Comparison of ENCODE assay signal across 15 mouse cellular contexts in the genomic region with DNA sequence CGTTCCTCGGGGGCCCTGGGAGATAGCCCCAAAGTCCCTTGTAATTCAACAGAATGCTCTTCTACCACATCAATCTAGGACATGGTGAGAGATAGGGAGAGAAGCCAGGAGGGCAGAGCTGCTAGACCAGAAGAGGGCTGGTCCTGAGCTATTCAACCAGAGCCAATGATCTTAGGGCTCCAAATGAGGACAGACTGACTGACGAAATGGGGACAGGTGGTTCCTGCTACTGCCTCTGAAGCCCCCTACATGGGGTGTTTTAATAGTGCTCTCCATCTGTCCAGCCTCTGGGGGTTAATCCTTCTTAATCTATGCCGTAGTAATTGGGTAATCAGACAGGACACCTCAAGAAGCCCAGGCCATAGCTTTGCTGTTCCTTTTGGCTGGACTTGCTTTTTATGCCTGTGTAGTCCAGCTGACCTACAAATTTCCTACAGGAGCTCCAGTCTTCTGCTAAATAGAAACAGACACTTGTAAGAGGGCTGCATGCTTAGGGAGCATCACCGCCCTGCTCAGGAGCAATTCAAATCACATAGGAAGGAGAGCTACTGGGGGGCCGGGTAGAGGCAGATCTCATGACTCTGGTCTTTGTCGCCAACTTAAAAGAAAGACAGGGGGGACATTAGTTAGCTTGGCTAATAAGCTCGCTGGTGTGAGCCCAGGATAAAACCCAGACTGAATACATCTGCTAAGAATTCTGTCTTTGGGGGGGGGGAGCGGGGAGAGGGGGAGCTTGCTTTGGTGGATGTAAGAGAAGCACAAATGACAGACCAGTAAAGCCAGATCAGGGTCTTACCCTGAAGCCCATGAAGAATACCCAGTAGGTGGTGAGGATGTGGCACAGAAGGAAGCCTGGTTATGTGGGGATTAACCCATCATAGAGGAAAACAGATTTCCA. TPM values are rescaled to one million over a fixed set of nuclear protein-coding genes. Genes with fewer than 3 reads are reported as not detected.
DNase-seq lines count a peak whose midpoint lies in the region; TF ChIP-seq lines count a peak whose summit lies in the region.
"Had no signal": no experiment of that assay in that cellular context is flagged by ENCODE, and none has a peak within 500 bp of the region (broad histone marks: within the 10 kb centered on the region; RNA-seq: fewer than 3 reads in every experiment).

No protein-coding gene starts in this region.

- DNase-seq in cerebellum, adult 2 months = peak in 1 of 2 experiments; percentile 54
- no peak for DNase-seq in cerebellum, postnatal 4 days (ENCODE audit: low spot score in 2 of 2)
- peak; percentile 27 for DNase-seq in left cerebral cortex, postnatal 4 days
- no peak for DNase-seq in left cerebral cortex, adult 8-10 months (ENCODE audit: low spot score in 2 of 2)
- no peak for DNase-seq in midbrain, embryonic 10.5 days (ENCODE audit: low spot score)
- DNase-seq in retina, postnatal 1 day = peak; percentile 92
- no peak for DNase-seq in kidney, adult 11 months
- no peak for DNase-seq in kidney, postnatal 25 days
- DNase-seq: heart, adult 2 months; kidney, postnatal 10 days; lung, postnatal 36 days had no signal

- no peaks in the 10 kb centered on the region for H3K36me3 ChIP-seq in midbrain, embryonic 10.5 days
- H3K36me3 ChIP-seq: embryonic facial prominence, embryonic 15.5 days; limb, embryonic 12.5 days; liver, embryonic 15.5 days had no signal

- no peaks in the 10 kb centered on the region for H3K9me3 ChIP-seq in midbrain, embryonic 10.5 days (replicated peaks)
- H3K9me3 ChIP-seq: embryonic facial prominence, embryonic 15.5 days; limb, embryonic 12.5 days; liver, embryonic 15.5 days had no signal

- H3K4me1 ChIP-seq in cerebellum, adult 2 months (ENCODE audit: control insufficient read depth, insufficient read depth, low read length) = peaks cover 40% of the 10 kb centered on the region
- peaks cover 15% of the 10 kb centered on the region for H3K4me1 ChIP-seq in midbrain, embryonic 10.5 days
- H3K4me1 ChIP-seq: liver, embryonic 15.5 days had no signal

- peak overlapping the region; percentile 35 for H3K27ac ChIP-seq in cerebellum, adult 2 months (ENCODE audit: insufficient read depth, low read length)
- H3K27ac ChIP-seq in midbrain, embryonic 10.5 days (replicated peaks) = 0 out of 2 replicates have a peak overlapping the region, but pooled peaks have one; percentile 30
- H3K27ac ChIP-seq: embryonic facial prominence, embryonic 15.5 days; heart, adult 2 months; limb, embryonic 12.5 days; liver, embryonic 15.5 days had no signal

- no peak for TF ChIP-seq POLR2A in cerebellum, adult 2 months (IDR thresholded peaks at IDR 0.05; ENCODE audit: borderline replicate concordance, insufficient read depth, low read length)

- intact Hi-C loops in left cerebral cortex, postnatal 4 days (cut with DNase I) = no loop called here

- 38% methylated on average over 9 of the region's 9 CpGs for WGBS in cerebellum, adult 2 months
- WGBS in midbrain, embryonic 10.5 days = 47% methylated on average over 9 of the region's 9 CpGs

- no peaks in the 10 kb centered on the region for H3K27me3 ChIP-seq in cerebellum, adult 2 months (ENCODE audit: control insufficient read depth, insufficient read depth, low read length)
- H3K27me3 ChIP-seq in midbrain, embryonic 10.5 days (ENCODE audit: low read depth, poor library complexity, severe bottlenecking) = peaks cover 16% of the 10 kb centered on the region; the same call in 1 of the 2 replicates
- H3K27me3 ChIP-seq: embryonic facial prominence, embryonic 15.5 days; limb, embryonic 12.5 days; liver, embryonic 15.5 days had no signal

- TF ChIP-seq CTCF in cerebellum, adult 2 months (IDR thresholded peaks at IDR 0.05; ENCODE audit: borderline replicate concordance, insufficient read depth, low read depth, low read length) = no peak

- H3K4me3 ChIP-seq in cerebellum, adult 2 months (replicated peaks; ENCODE audit: insufficient read depth, low read depth, low read length) = no peak overlapping the region
- H3K4me3 ChIP-seq in midbrain, embryonic 10.5 days = no peak overlapping the region
- H3K4me3 ChIP-seq: embryonic facial prominence, embryonic 15.5 days; heart, adult 2 months; limb, embryonic 12.5 days; liver, embryonic 15.5 days had no signal

RNA-seq across cellular contexts. Expression of a gene that starts 4.0 kb away (rescaled TPM):
- 28.3 and 33.2 TPM in 2 replicates for polyA plus RNA-seq in cerebellum, adult 2 months (2012; rRNA removed)
- 10 to 100 TPM; 55.6 to 59.1 TPM for total RNA-seq in left cerebral cortex, postnatal 4 days (2021)
- 10 to 100 TPM; 38.0 to 42.7 (median 40.8) TPM for total RNA-seq in left cerebral cortex, adult 8-10 months (2022)
- polyA plus RNA-seq in midbrain, embryonic 10.5 days (2016; fragmentation: Nextera tagmentation; extraction: Ambion mirVana) = 9.9 and 14.1 TPM in 2 replicates
- total RNA-seq: heart, adult 2 months; monocyte, adult 5-6 weeks had no signal

Comparison
In these comparisons a context has a peak if more than half of its experiments do, and no peak if none do; other contexts are left out.
1. DNase-seq: peak in left cerebral cortex, postnatal 4 days (single experiment) and retina, postnatal 1 day (single experiment); none in cerebellum, postnatal 4 days (0 of 2), left cerebral cortex, adult 8-10 months (0 of 2), midbrain, embryonic 10.5 days (single experiment), kidney, adult 11 months (single experiment) and kidney, postnatal 25 days (0 of 2).